Mouse (Mus musculus) embryonic fibroblast, embryonic 13.5 days (primary cell): ENCODE results near the gene Bcap29. TPM values are rescaled to one million over a fixed set of nuclear protein-coding genes. Genes with fewer than 3 reads are reported as not detected.
"Not testable (repeated sequence)": the region's sequence is repeated elsewhere in the genome, so short reads cannot be mapped to it uniquely, and the experiment has no call there.

Experiments used
- H3K27ac ChIP-seq: 2 replicates; pipeline ENCODE4 v1.5.1; 2012; ENCODE audit warnings: low read length, control low read depth, inconsistent platforms; ENCODE audit not compliant: insufficient read depth
- H3K4me1 ChIP-seq: 2 replicates; pipeline ENCODE4 v1.6.1; 2011; ENCODE audit warnings: low read length; ENCODE audit not compliant: control insufficient read depth, insufficient read depth
- H3K4me3 ChIP-seq: 2 replicates; pipeline ENCODE4 v1.5.1; 2011; ENCODE audit warnings: mild to moderate bottlenecking, control low read depth, low read length; ENCODE audit not compliant: insufficient read depth
- CTCF ChIP-seq: IDR thresholded peaks from 2 replicates; pipeline ENCODE4 v1.5.1; 2011; ENCODE audit warnings: mild to moderate bottlenecking, control low read depth, low read length, moderate library complexity, borderline replicate concordance; ENCODE audit not compliant: insufficient read depth
- POLR2A ChIP-seq: IDR thresholded peaks from 2 replicates; pipeline ENCODE4 v1.6.1; 2011; ENCODE audit warnings: low read depth, mild to moderate bottlenecking, control low read depth, low read length, moderate library complexity
- polyA plus RNA-seq: library from polyadenylated mRNA; stranded (reverse); fragments of >200 nt; gene quantifications from 2 replicates; pipeline ENCODE4 v1.2.4, GENCODE M21; 2011; ENCODE audit warnings: low read depth; ENCODE audit not compliant: missing spikeins, insufficient read length

Bcap29 gene
- polyA plus RNA-seq, 1 experiment: 31.7 TPM

DNA sequence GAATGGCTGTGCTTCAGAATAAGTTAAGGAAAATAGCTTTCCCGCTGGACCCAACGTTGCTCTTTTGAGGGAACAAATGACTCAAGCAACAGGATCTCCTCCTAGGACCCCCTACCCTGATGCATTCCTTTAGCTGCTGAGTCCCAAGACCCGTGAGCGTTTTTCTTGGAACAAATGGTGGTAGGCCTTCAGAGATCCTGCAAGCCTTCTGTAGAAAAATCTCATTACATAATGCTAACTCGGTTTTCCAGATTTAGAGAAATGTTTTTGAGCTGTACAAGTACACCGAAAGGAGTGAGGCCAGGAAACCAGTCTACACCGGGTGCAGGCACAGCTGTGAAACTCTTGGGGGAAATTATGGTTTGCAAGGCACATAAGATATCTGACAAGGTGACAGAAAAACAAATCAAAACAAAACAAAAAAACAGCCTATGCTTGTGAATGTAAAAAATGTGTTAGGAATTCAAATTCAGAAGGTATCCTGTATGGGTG is 53.1 kb downstream of the Bcap29 start:
- H3K4me3 ChIP-seq: no peak overlapping the region
- peaks cover 7% of the 10 kb centered on the region for H3K4me1 ChIP-seq
- H3K27ac ChIP-seq: no peak overlapping the region
- no peak for TF ChIP-seq POLR2A
- TF ChIP-seq CTCF: no peak

DNA sequence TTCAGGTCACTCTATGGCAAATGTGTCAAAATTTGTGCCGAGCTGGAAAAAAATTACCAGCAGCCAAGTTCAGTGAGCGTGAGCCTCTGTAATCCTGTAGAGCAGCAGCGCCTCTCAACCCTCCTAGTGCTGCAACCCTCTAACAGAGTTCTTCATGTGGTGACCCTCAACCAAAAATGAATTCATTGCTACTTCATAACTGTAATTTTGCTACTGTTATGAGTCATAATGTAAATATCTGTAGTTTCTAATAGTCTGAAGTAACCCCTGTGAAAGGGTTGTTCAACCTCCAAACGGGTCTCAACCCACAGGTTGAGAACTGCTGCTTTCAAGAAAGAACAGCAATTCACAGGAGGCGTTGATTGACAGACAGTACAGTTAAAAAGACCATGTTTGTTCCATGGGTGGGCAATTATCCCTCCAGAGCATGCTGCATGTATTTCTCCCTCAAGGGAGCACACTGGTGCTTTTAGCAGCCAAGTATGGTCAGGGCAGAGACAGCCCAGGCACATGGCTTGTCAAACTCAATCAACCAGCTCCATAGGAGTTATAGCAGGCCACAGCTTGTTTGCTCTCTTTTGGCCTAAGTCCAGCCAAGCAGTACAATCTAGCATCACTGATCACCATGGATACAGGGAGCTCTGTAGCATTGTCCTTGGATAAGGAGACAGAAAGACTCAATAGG is 53.7 kb downstream of the Bcap29 start:
- Histone ChIP-seq H3K4me1 (peaks cover 7% of the 10 kb centered on the region), H3K27ac (no peak overlapping the region), H3K4me3 (no peak overlapping the region)
- no peak for TF ChIP-seq POLR2A
- no peak for TF ChIP-seq CTCF

GRCm38 (mm10) chr12:31578691-31579476 is 55.6 kb downstream of the Bcap29 start:
- Histone ChIP-seq H3K4me3 (no peak overlapping the region), H3K4me1 (peaks cover 7% of the 10 kb centered on the region), H3K27ac (no peak overlapping the region)
- TF ChIP-seq POLR2A (no peak), CTCF (no peak)

GRCm38 (mm10) chr12:31574506-31574905 is 60.0 kb downstream of the Bcap29 start:
- H3K4me1 ChIP-seq: no peaks in the 10 kb centered on the region
- no peak overlapping the region for H3K4me3 ChIP-seq

DNA sequence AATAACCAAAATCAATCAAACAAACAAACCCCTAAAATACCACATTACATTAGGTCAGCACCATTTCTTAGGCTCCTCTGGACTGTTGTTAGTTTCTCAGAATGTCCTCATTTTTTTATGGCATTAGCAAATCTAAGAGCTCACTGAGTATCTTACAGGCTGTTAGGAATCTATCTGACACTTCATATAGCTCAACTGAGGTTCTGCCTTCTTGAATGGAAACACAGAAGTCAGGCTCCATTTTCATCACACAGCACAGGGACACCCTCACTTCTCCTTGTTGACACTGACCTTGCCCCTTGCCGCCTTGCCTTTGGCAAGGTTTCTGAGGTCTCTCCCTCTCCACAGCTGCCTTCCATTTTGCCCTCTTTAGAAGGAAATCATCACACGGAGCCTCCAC is 64.7 kb downstream of the Bcap29 start:
- Histone ChIP-seq H3K4me1 (no peaks in the 10 kb centered on the region), H3K27ac (no peak overlapping the region), H3K4me3 (no peak overlapping the region)
- no peak for TF ChIP-seq CTCF
- no peak for TF ChIP-seq POLR2A

More at GRCm38 (mm10) chr12:31574506-31574905, 60.0 kb downstream of the Bcap29 start:
- no peak overlapping the region; the same call in 1 of the 2 replicates for H3K27ac ChIP-seq
- TF ChIP-seq POLR2A (no peak), CTCF (no peak)

- no peak overlapping the region for H3K27ac ChIP-seq
- no peaks in the 10 kb centered on the region for H3K4me1 ChIP-seq
- no peak for TF ChIP-seq CTCF
- no peak for TF ChIP-seq POLR2A
- H3K4me3 ChIP-seq: no peak overlapping the region
Observed at GRCm38 (mm10) chr12:31568661-31569060, 65.8 kb downstream of the Bcap29 start.

DNA sequence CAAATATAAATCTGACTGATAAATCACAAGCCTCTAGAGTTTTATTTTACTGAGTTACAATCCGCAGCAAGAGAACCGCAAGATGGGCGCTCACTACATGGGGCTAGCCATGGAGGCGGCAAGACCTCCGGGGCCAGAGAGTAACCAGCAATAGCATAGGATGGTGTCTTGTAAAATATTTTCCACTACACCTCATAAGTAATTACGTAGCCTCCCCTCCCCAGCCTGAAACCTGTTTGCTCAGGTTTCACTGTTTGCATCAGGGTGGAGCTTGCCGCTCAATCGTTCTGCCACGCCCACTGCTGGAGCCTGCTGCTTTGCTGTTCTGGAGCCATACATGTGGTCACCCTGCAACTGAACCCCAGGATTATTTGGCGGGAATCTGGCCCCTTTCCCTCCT is 66.9 kb downstream of the Bcap29 start:
- not testable (repeated sequence) for H3K27ac ChIP-seq, H3K4me3 ChIP-seq, H3K4me1 ChIP-seq

DNA sequence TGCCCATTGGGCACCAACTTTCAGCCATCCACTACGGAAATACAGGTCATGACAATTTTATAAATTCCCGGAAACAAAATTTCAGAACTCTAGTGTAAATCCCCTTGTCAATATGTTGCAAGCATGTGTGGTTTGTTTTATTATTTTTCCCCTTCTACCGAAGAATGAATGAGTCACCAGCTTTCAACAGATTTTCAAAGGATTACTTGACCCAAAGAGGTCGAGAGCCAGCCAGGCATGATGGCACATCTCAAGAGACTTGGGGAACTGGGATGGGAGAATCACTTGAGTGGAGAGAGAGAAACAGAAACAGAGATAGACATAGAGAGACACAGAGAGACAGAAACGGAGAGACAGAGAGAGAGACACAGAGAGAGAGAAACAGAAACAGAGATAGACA is 73.7 kb downstream of the Bcap29 start:
- H3K4me3 ChIP-seq: no peak overlapping the region

DNA sequence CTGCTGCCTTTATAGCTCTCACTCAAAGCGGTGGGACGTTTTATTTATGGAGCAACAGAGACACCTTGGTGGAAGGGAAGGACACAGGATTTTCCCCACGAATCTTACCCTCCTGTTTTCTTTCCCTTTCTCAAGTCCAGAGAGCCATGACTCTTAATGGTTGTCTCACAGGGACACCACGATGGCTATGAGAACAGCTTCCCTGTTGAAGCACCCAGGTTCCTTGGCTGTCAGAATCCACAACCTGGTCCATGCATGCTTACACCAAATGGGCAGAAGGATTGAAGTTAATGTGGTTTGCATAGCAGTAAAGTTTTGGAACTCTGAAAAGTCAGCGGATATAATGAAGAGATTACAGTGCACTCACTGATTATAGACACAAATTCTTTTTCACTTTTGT is 74.5 kb downstream of the Bcap29 start:
- no peak overlapping the region for H3K4me3 ChIP-seq
- TF ChIP-seq POLR2A (no peak), CTCF (no peak)
- H3K27ac ChIP-seq: no peak overlapping the region
- no peaks in the 10 kb centered on the region for H3K4me1 ChIP-seq

More for the DNA sequence above, 73.7 kb downstream of the Bcap29 start:
- Histone ChIP-seq H3K27ac (no peak overlapping the region), H3K4me1 (no peaks in the 10 kb centered on the region)
- TF ChIP-seq CTCF (no peak), POLR2A (no peak)

GRCm38 (mm10) chr12:31554371-31554770 is 80.1 kb downstream of the Bcap29 start:
- TF ChIP-seq CTCF: no peak
- TF ChIP-seq POLR2A: no peak
- no peak overlapping the region for H3K27ac ChIP-seq
- H3K4me1 ChIP-seq: 0 out of 2 replicates have a peak, but pooled peaks cover 2% of the 10 kb centered on the region
- H3K4me3 ChIP-seq: no peak overlapping the region

- TF ChIP-seq POLR2A (no peak), CTCF (no peak)
- Histone ChIP-seq H3K27ac (no peak overlapping the region), H3K4me1 (0 out of 2 replicates have a peak, but pooled peaks cover 2% of the 10 kb centered on the region), H3K4me3 (no peak overlapping the region)
Observed at GRCm38 (mm10) chr12:31551252-31551651, 83.2 kb downstream of the Bcap29 start.
